Mouse (Mus musculus): ENCODE results near the gene Ttc5.
A peak's percentile ranks its signal among the peaks of the same experiment; 100 is the strongest.
"Not testable (repeated sequence)": the region's sequence is repeated elsewhere in the genome, so short reads cannot be mapped to it uniquely, and the experiment has no call there.

Gene Ttc5

GRCm38 (mm10) chr14:50785251-50785637 is at the start of gene Ttc5:
Gene Ttc5, minus strand, starts transcription at chr14:50785519.
- DNase-seq (ENCODE audit: extremely low read depth, insufficient read length, low spot score) = peak; percentile 85

DNA sequence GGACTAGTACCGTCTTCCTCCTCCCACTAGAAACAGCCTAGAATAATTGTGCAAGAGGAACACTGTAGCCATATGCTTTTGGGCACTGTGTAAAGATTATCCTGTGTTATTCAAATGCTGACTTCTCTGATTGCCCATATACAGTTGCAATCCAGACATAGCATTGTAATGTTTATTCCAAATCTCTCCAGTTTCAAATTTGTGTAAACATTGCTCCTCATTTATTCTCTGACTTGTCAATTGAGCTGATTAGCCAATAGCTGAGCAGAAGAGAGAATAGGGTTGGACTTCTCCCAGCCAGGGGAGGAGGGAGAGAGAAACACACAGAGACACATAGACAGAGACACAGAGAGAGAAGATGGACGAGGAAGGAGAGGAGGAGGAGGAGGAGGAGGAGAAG is 49.1 kb upstream of the Ttc5 start:
- DNase-seq (ENCODE audit: extremely low read depth, insufficient read length, low spot score) = no peak

DNA sequence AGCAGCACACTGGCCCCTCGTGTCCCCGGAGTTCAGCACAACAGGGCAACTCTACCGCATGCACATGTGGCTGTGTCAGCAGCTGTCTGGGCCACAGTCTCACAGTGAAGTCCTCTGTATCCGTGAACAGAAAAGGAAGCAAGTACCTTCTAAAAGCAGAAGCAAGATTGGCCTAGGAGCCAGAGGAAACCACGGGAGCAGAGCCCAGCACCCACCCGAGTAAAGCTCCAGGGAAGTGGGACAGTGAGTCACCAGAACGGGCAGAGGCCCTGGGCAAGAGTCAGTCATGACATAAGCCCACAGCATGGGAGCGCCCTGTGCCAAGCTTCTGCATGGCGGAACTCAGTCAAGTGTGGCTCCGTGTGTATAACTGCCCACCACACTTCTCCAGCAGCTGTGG is 48.6 kb upstream of the Ttc5 start:
- DNase-seq (ENCODE audit: extremely low read depth, insufficient read length, low spot score) = no peak

DNA sequence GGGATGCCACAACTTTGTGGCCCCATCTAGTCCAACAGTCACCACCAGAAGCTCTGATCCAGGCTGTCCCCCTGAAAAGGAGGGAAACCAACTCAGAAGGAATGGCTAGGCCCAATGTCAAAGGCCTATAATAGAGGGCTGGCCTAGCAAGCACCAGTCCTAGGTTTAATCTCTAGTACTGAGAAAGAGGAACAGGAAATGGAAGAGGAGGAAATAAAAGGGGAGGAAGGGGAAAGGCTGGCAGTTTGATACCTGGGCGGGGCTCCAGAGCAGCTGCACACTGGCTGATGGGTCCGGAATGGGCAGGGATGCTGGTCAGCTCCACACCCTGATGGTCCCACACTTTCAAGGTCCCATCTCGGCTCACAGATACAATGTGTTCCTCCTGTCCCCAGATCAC is 44.6 kb upstream of the Ttc5 start:
- no peak for DNase-seq (ENCODE audit: extremely low read depth, insufficient read length, low spot score)

DNA sequence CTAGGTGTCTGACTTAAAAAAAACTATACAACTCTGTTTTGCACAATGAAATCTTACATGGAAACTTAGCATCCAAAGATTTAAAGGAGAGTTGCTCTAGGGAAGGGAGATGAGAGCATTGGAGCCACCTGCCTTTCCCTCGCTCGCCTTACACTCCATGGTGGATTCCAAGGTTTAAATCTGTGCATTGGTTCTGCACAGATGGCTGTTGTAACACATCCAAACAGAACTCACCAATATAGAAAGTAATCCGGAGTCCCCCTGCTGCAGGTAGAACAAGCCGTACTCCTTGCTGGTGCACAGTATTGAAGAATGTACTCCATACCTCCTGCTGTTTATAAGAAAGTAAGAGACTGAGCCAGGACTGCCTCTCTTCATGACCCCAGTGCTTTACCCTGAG is 41.3 kb upstream of the Ttc5 start:
- DNase-seq (ENCODE audit: extremely low read depth, insufficient read length, low spot score) = no peak

DNA sequence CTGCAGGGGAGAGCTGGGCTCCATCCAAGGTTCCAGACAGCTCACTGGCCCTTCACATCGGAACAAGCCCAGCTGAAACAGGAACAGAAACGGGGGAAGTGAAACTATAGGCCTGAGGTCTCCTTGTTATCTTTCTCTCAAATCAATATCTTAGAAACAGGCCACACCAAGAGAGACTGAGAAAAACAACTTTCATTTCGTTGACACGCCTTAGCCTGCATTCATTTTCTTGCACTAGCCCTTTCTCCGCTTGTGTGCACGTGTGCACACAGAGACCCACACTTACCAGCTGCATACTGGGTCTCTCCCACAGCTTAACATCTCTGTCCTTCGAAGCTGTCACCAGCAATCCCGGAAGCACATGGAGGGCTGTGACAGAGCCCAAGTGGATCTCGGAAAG is 38.9 kb upstream of the Ttc5 start:
- no peak for DNase-seq (ENCODE audit: extremely low read depth, insufficient read length, low spot score)

DNA sequence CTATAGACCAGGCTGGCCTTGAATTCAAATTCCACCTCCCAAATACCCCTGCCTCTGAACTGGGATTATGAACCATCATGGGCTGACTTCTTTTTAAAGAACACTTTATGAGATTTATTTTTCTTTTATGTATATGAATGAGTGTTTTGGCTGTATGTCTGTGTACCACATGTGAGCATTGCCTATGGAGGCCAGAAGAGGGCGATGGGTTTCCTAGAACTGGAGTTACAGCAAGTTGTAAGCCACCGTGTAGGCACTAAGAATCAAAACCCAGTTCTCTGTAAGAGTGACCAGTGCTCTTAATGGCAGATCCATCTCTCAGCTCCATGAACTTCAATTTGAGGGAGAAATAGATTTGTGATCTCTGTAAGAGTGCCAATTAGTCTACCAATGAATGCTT is 37.9 kb upstream of the Ttc5 start:
- no peak for DNase-seq (ENCODE audit: extremely low read depth, insufficient read length, low spot score)

- no peak for DNase-seq (ENCODE audit: extremely low read depth, insufficient read length, low spot score)
Measured at GRCm38 (mm10) chr14:50813060-50813459, 27.7 kb upstream of the Ttc5 start.

DNA sequence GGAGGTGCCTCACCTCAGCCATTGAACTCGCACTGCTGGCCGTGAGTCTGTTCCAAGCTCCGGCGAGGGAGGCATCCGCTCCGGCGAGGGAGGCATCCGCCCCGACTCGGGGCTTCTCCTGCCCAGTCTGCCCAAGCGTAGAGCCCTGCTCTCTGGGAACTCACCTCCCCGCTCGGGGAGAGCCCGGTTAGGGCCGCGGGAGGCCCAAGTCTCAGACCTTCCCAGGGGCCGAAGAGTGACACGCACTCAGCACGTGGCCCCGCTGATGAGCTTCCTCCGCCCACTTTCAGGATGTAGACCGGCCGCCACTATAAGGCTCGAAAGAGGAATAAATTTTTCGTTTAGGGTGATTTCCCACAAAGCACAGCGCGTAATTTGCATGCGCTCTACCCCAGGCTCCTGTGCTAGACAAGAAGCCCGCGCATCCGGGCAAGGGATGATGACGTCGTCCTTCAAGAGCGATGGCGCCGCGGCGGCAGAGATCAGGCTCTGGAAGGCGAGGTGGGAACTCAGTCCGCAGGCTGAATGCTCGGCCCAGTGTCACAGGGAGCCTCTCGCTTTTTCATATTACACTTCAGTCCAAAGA is 22.3 kb upstream of the Ttc5 start, which contains the start of the genes Ccnb1ip1 and Parp2:
Gene Ccnb1ip1, minus strand, starts transcription at position 246 of the 586 bp plus-strand sequence.
Gene Parp2, plus strand, starts transcription at position 355 of the 586 bp plus-strand sequence.
- DNase-seq (ENCODE audit: extremely low read depth, insufficient read length, low spot score) = peak; percentile 91

DNA sequence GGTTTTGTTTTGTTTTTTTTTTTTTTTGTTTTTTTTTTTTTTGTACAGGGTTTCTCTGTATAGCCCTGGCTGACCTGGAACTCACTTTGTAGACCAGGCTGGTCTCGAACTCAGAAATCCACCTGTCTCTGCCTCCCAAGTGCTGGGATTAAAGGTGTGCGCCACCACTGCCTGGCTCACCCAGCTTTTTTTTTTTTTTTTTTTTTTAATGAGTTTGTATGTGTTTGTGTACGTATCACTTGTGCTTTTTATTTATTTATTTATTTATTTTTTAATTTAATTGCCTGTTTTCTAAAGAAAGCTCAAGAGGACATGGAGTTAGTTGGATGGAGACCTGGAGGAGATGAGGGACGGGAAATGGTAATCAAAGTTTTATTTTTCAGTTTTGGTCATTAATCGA is 21.1 kb upstream of the Ttc5 start:
- DNase-seq (ENCODE audit: extremely low read depth, insufficient read length, low spot score) = not testable (repeated sequence)

GRCm38 (mm10) chr14:50804683-50805082 is 19.4 kb upstream of the Ttc5 start:
- no peak for DNase-seq (ENCODE audit: extremely low read depth, insufficient read length, low spot score)

- peak; percentile 27 for DNase-seq (ENCODE audit: extremely low read depth, insufficient read length, low spot score)
Measured at GRCm38 (mm10) chr14:50802843-50803562, 17.7 kb upstream of the Ttc5 start.

DNA sequence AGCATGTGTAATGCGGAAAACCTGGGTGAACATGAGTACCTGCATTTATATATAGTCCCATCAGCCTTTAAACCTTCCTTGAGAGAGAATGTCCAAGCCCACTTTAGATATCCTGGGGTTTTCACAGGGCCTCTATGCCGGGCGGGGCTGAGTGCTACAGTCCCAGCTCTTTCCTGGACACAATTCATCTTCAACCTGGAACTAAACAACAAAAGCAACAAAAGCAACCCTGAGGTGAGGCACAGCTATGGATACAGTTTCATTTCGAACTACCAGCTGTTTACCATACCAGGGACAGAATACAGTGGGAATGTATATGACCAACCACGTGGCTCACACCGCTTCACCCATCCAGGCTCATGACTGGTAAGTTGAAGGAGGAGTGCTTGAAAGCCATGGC is 17.1 kb upstream of the Ttc5 start:
- DNase-seq (ENCODE audit: extremely low read depth, insufficient read length, low spot score) = no peak

DNA sequence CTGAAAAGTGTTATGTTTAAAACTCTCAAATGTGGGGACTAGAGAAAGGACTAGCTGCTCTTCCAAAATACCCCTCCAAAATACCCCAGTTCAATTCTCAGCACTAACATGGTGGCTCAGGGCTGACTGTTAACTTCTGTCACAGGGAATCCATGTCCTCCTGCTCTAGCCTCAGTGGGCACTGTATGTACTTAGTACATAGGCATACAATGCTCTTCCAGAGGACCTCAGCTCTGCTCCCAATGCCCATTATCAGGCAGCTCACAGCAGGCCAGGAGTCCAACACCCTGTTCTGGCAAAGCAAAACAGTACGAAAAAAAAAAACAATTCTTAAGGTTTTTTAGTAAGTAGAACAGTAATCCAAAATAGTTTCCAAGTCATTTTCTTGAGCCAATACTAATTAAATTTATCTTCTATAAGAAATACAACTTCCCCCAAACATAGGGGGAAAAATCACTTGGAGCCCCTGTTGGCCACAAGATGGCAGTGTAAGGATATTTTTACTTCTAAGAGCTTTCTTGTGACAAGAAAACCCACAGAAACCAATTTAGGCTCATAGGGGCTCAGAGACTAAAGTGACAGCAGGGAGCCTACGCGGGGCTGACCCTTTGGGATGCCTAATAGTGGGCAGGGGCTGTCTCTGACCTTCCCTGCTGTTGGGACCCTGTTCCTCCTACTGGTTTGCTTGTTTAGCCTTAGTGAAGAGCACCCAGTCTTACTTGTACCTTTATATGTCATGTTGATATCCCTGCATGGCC is 14.4 kb upstream of the Ttc5 start:
- DNase-seq (ENCODE audit: extremely low read depth, insufficient read length, low spot score) = peak; percentile 53

DNA sequence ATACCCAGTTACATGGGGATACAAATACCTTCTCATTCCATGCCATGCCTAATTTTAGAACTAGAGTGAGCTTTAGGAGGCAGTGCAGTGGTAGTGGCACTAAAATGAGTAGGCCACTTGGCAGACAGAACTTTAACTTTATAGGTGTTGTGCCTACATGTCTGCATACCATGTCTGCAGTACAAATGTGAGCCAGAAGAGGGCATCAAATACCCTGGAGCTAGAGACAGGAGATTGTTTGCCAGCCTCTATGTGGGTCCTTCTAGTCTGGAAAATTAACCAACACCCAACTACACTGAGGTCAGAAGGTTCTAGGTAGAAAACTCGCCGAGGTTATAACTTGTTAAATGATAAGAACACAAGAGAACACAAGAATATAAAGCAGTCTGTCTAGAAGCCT is 13.2 kb upstream of the Ttc5 start:
- no peak for DNase-seq (ENCODE audit: extremely low read depth, insufficient read length, low spot score)

DNA sequence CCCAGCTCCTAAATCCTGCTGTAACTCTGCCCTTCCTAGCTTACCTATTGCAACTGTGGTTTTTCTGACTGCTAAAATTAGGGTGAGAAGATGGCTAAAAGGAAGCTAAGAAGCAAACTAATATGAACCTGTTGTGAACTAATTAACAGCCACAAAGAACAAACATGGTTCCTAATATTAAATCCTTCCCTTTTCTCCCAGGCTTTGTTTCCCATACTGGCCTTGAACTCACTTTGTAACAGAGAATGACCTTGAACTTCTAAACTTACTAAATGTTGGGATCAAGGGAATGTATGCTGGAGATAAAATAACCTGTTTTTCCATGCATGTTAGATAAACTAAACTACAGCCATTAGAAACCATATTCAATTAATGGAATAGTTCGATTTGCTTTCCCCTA is 11.1 kb upstream of the Ttc5 start:
- DNase-seq (ENCODE audit: extremely low read depth, insufficient read length, low spot score) = no peak

- no peak for DNase-seq (ENCODE audit: extremely low read depth, insufficient read length, low spot score)
Measured at GRCm38 (mm10) chr14:50795965-50796364, 10.6 kb upstream of the Ttc5 start.

GRCm38 (mm10) chr14:50795261-50795935 is 10.1 kb upstream of the Ttc5 start:
- no peak for DNase-seq (ENCODE audit: extremely low read depth, insufficient read length, low spot score)

DNA sequence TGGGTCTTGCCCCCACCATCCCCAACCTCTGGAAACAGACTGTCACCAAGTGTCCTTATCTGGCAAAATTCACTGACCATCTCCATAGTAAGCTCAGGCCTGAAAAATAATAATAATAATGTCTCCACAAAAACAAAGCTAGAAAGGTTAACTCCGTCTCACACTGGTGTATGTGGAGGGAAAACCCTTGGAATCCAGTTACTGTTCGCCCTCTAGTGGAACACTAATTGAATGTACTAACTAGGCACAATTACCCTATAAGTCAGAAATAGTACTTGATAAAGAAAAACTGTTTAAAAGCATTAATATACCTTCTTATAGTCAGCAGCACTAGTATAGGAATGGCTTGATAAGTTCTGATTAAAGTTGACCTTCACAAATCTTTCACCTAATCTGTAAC is 2.8 kb upstream of the Ttc5 start:
- no peak for DNase-seq (ENCODE audit: extremely low read depth, insufficient read length, low spot score)

GRCm38 (mm10) chr14:50784391-50785250 is 698 bp downstream of the Ttc5 start:
- DNase-seq (ENCODE audit: extremely low read depth, insufficient read length, low spot score) = no peak
